Mouse (Mus musculus) kidney, embryonic 14.5 days (tissue): ENCODE data around the gene Xcr1. TPM values are rescaled to one million over a fixed set of nuclear protein-coding genes. Genes with fewer than 3 reads are reported as not detected.

ENCODE experiments used
- ATAC-seq: fragments of 200-750 bp; cut with Nextera tagmentation; 2 replicates; pipeline ENCODE4 v1.8.0; 2017; ENCODE audit warnings: moderate number of reproducible peaks, mild to moderate bottlenecking, moderate TSS enrichment, moderate library complexity; ENCODE audit not compliant: low FRiP score, low TSS enrichment
- H3K27ac ChIP-seq: fragments of 300-500 bp; sonication (generic); 2 replicates; pipeline ENCODE4 v1.5.1; 2014; ENCODE audit warnings: low read depth, mild to moderate bottlenecking, low read length, moderate library complexity, mixed read lengths
- H3K27me3 ChIP-seq: fragments of 300-500 bp; sonication (generic); 2 replicates; pipeline ENCODE4 v1.6.1; 2014; ENCODE audit warnings: mild to moderate bottlenecking, low read length; ENCODE audit not compliant: control insufficient read depth, insufficient read depth
- H3K36me3 ChIP-seq: fragments of 300-500 bp; sonication (generic); 2 replicates; pipeline ENCODE4 v1.6.1; 2014; ENCODE audit warnings: low read length, mixed read lengths; ENCODE audit not compliant: control insufficient read depth, insufficient read depth
- H3K4me1 ChIP-seq: fragments of 300-500 bp; sonication (generic); 2 replicates; pipeline ENCODE4 v1.6.1; 2014; ENCODE audit warnings: low read length, mixed read lengths; ENCODE audit not compliant: control insufficient read depth, insufficient read depth
- H3K4me2 ChIP-seq: fragments of 300-500 bp; sonication (generic); replicated peaks from 2 replicates; pipeline ENCODE4 v1.6.1; 2014; ENCODE audit warnings: low read depth, mild to moderate bottlenecking, low read length
- H3K4me3 ChIP-seq: fragments of 300-500 bp; sonication (generic); 2 replicates; pipeline ENCODE4 v1.5.1; 2014; ENCODE audit warnings: mild to moderate bottlenecking, low read length
- H3K9ac ChIP-seq: fragments of 300-500 bp; sonication (generic); 2 replicates; pipeline ENCODE4 v1.6.1; 2014; ENCODE audit warnings: low read depth, mild to moderate bottlenecking, low read length, moderate library complexity
- H3K9me3 ChIP-seq: fragments of 300-500 bp; sonication (generic); 2 replicates; pipeline ENCODE4 v1.6.1; 2016; ENCODE audit warnings: low read length; ENCODE audit not compliant: control insufficient read depth
- WGBS: fragments of 180-500 bp; shearing (Covaris S2); extraction: QIAGEN DNeasy Blood & Tissue Kit; methylation state at CpG from one replicate; pipeline ENCODE4 v1.1.7; 2014; 5-methylcytosine and 5-hydroxymethylcytosine counted together
- polyA plus RNA-seq: library from polyadenylated mRNA; unstranded; fragments of >200 nt; fragmentation: Nextera tagmentation; extraction: Ambion mirVana; gene quantifications from 2 replicates; pipeline ENCODE4 v1.2.1, GENCODE M21; 2014

The Xcr1 gene
- polyA plus RNA-seq, 1 experiment from 2014 or later, result not detected

DNA sequence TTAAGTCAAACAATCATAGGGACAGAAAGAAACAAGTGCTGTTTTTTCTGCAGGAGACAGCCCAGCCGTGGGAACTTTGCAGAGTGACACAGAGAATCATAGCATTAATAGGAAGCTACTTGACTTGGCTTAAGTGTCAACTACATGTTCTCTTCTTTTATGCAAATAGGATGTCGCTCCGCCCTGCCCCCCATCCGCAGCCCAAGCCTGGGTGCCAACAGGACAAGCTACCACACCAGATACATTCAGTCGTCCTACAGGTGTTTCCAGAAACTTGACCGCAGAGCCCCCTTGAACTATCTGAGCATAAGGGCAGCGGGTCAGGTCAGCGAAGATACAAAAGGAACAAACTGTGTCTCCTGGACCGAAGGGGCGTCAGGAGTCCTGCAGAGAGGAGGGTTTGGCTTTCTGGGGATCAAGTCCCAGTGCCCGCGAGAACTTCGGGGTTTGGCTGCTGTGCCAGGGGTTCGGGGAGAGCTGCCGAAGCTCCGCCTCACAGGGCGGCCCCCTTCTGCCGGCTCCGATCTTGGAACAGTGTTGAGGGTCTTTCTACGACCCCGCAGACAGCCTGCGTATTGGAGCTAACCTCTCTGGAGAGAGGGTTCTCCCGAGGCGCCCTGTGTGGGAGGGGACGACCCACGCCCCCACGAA, 10.6 kb downstream of the Xcr1 start:
- peaks cover 4% of the 10 kb centered on the region; the same call in 1 of the 2 replicates for H3K4me1 ChIP-seq
- H3K36me3 ChIP-seq, result no peaks in the 10 kb centered on the region
- peak overlapping the region; percentile 79 for H3K4me3 ChIP-seq
- peak overlapping the region; percentile 85 for H3K27ac ChIP-seq
- peak overlapping the region; percentile 70 for H3K4me2 ChIP-seq
- no peaks in the 10 kb centered on the region for H3K9me3 ChIP-seq
- peak; percentile 83 for ATAC-seq
- WGBS, result under 1% methylated on average over 27 of the region's 27 CpGs
- H3K9ac ChIP-seq, result peak overlapping the region; percentile 74
- H3K27me3 ChIP-seq, result no peaks in the 10 kb centered on the region

GRCm38 (mm10) chr9:123850705-123851061, 11.1 kb downstream of the Xcr1 start:
- 10% methylated on average over 2 of the region's 2 CpGs for WGBS
- ATAC-seq, result no peak
- peak overlapping the region; percentile 37; the same call in 1 of the 2 replicates for H3K9ac ChIP-seq

GRCm38 (mm10) chr9:123849976-123850695, 11.7 kb downstream of the Xcr1 start:
- Histone ChIP-seq H3K27me3 (no peaks in the 10 kb centered on the region), H3K4me3 (no peak overlapping the region), H3K36me3 (no peaks in the 10 kb centered on the region), H3K9ac (no peak overlapping the region), H3K4me1 (peaks cover 4% of the 10 kb centered on the region; the same call in 1 of the 2 replicates), H3K27ac (no peak overlapping the region), H3K4me2 (no peak overlapping the region), H3K9me3 (no peaks in the 10 kb centered on the region)
- WGBS, result 82% methylated on average over 2 of the region's 2 CpGs
- ATAC-seq, result no peak

More at GRCm38 (mm10) chr9:123850705-123851061, 11.1 kb downstream of the Xcr1 start:
- H3K36me3 ChIP-seq, result no peaks in the 10 kb centered on the region
- peak overlapping the region; percentile 70 for H3K4me2 ChIP-seq
- H3K9me3 ChIP-seq, result no peaks in the 10 kb centered on the region
- peaks cover 4% of the 10 kb centered on the region; the same call in 1 of the 2 replicates for H3K4me1 ChIP-seq
- H3K27ac ChIP-seq, result peak overlapping the region; percentile 85; the same call in 1 of the 2 replicates
- H3K27me3 ChIP-seq, result no peaks in the 10 kb centered on the region
- peak overlapping the region; percentile 79 for H3K4me3 ChIP-seq

- WGBS, result 88% methylated on average over 1 of the region's 1 CpGs
- H3K27me3 ChIP-seq, result no peaks in the 10 kb centered on the region
- H3K36me3 ChIP-seq, result peaks cover 3% of the 10 kb centered on the region
- H3K9me3 ChIP-seq, result no peaks in the 10 kb centered on the region
- no peak overlapping the region for H3K4me2 ChIP-seq
- ATAC-seq, result no peak
- H3K27ac ChIP-seq, result no peak overlapping the region
- no peak overlapping the region for H3K9ac ChIP-seq
- no peak overlapping the region for H3K4me3 ChIP-seq
- peaks cover 4% of the 10 kb centered on the region; the same call in 1 of the 2 replicates for H3K4me1 ChIP-seq
These were observed 15.3 kb downstream of the Xcr1 start for GRCm38 (mm10) chr9:123846490-123846889.

DNA sequence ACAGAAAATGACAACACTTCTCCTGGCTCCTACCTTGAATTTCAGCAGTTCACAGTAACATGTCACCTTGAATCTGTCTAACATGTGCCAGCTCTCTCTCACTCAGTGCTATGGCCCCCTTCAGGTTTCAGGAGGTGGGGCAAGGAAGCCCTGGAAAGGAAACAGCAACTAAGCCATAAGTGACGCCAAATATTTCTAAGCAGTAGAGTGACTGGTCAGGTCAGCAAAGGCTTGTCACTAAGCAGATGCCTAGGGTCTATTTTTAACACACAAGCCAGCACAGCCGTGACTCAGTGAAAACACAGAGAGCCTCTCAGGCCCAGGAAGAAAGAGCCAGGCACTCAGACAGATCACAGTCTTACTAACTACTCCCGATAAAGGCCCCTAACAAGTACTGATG, 16.7 kb downstream of the Xcr1 start:
- 70% methylated on average over 3 of the region's 3 CpGs for WGBS
- Histone ChIP-seq H3K4me3 (no peak overlapping the region), H3K27ac (no peak overlapping the region), H3K4me2 (no peak overlapping the region), H3K36me3 (peaks cover 9% of the 10 kb centered on the region), H3K9ac (no peak overlapping the region), H3K9me3 (no peaks in the 10 kb centered on the region), H3K4me1 (no peaks in the 10 kb centered on the region), H3K27me3 (no peaks in the 10 kb centered on the region)
- no peak for ATAC-seq

- Histone ChIP-seq H3K36me3 (peaks cover 13% of the 10 kb centered on the region), H3K9ac (no peak overlapping the region), H3K9me3 (no peaks in the 10 kb centered on the region), H3K4me2 (no peak overlapping the region), H3K27ac (no peak overlapping the region), H3K4me1 (no peaks in the 10 kb centered on the region), H3K27me3 (no peaks in the 10 kb centered on the region), H3K4me3 (no peak overlapping the region)
- 88% methylated on average over 3 of the region's 3 CpGs for WGBS
- ATAC-seq, result no peak
These were observed 17.4 kb downstream of the Xcr1 start for GRCm38 (mm10) chr9:123844468-123844867.

DNA sequence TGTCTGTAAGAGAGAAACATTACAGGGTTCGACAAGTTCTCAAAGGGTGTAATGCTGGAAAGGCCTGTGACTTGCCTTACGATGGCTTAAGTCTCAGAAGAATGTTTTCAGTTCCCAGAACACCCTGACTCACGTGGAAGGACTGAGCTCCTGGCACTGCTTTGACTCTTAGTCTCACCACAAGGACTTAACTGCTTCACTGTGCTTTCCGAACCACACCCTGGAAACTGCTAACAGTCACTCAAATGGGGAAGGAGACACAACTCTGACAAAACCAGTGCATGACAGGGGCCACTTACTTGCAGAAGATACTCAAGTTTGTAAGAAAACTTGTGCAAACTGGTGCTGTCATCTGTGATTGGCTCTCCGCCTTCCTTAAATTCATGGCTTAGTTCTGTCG, 21.6 kb downstream of the Xcr1 start:
- H3K4me3 ChIP-seq, result no peak overlapping the region
- no peaks in the 10 kb centered on the region for H3K4me1 ChIP-seq
- H3K27me3 ChIP-seq, result no peaks in the 10 kb centered on the region
- no peak overlapping the region for H3K4me2 ChIP-seq
- H3K9me3 ChIP-seq, result no peaks in the 10 kb centered on the region
- ATAC-seq, result no peak
- no peak overlapping the region for H3K9ac ChIP-seq
- H3K27ac ChIP-seq, result no peak overlapping the region
- peaks cover 32% of the 10 kb centered on the region for H3K36me3 ChIP-seq
- WGBS, result 92% methylated on average over 6 of the region's 6 CpGs

GRCm38 (mm10) chr9:123835851-123836250, 26.0 kb downstream of the Xcr1 start:
- WGBS, result 88% methylated on average over 3 of the region's 3 CpGs
- ATAC-seq, result no peak
- H3K27me3 ChIP-seq, result no peaks in the 10 kb centered on the region
- no peak overlapping the region for H3K27ac ChIP-seq
- no peak overlapping the region for H3K4me3 ChIP-seq
- peaks cover 42% of the 10 kb centered on the region for H3K36me3 ChIP-seq
- no peaks in the 10 kb centered on the region for H3K9me3 ChIP-seq
- no peak overlapping the region for H3K9ac ChIP-seq
- H3K4me2 ChIP-seq, result no peak overlapping the region
- H3K4me1 ChIP-seq, result no peaks in the 10 kb centered on the region

GRCm38 (mm10) chr9:123828916-123829315, 32.9 kb downstream of the Xcr1 start:
- Histone ChIP-seq H3K36me3 (peaks cover 52% of the 10 kb centered on the region), H3K4me3 (no peak overlapping the region), H3K27me3 (no peaks in the 10 kb centered on the region), H3K27ac (no peak overlapping the region), H3K9ac (no peak overlapping the region), H3K4me2 (no peak overlapping the region), H3K9me3 (no peaks in the 10 kb centered on the region), H3K4me1 (no peaks in the 10 kb centered on the region)
- ATAC-seq, result no peak
- 92% methylated on average over 4 of the region's 4 CpGs for WGBS
